Mouse (Mus musculus) E14TG2a.4 (cell line): ENCODE results near the gene March6.

Source experiments
- CTCF ChIP-seq: conservative IDR thresholded peaks from 2 replicates; pipeline ENCODE4 v1.5.1; 2014; ENCODE audit warnings: low read length
- NANOG ChIP-seq: IDR thresholded peaks from 2 replicates; pipeline ENCODE4 v1.6.1; 2014; ENCODE audit warnings: borderline replicate concordance, low read length, mixed read lengths
- POU5F1 ChIP-seq: IDR thresholded peaks from 2 replicates; pipeline ENCODE4 v1.6.1; 2014; ENCODE audit warnings: low read length, borderline replicate concordance

DNA sequence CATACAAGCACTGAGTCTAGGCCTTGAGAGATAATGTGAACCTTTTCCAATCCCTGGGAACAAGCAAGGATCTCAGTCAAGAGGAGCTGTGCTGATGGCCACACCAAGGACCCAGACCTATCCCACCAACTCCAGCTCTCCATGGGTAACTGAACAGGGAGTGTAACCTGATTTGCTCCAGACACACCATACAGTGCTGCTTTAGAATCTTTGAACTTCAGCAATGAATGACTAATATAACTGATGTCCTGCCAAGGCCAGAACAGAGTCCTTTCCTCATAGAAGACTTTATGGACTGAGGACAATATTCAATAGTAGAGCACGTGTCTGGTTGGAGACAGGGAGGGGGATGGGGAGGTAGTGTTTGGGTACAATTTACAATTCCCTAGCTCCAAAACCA lies 14.2 kb upstream of the March6 start:
- no peak for TF ChIP-seq CTCF
- TF ChIP-seq POU5F1 = no peak
- TF ChIP-seq NANOG = no peak
